Mouse (Mus musculus) MEL (cell line): ENCODE measurements around the gene Nupr1l. TPM values are rescaled to one million over a fixed set of nuclear protein-coding genes. Genes with fewer than 3 reads are reported as not detected.

Experiments used
- DNase-seq: peaks from one replicate; pipeline ENCODE4 v3.0.0; 2011; ENCODE audit warnings: low read depth, low spot score
- H3K27ac ChIP-seq: 2 replicates; pipeline ENCODE4 v1.5.1; 2012; ENCODE audit warnings: low read depth, mild to moderate bottlenecking, control low read depth, low read length, moderate library complexity; ENCODE audit not compliant: control insufficient read depth
- H3K27me3 ChIP-seq, 2 experiments: fragments of 150-350 bp in 1 of 2; sonication (generic) in 1 of 2; 2 replicates each; pipeline ENCODE4 v1.6.1; 2012; ENCODE audit warnings: low read length in 2 of 2, mild to moderate bottlenecking in 2 of 2, improper control_type of control experiment in 1 of 2, moderate library complexity in 1 of 2; ENCODE audit not compliant: insufficient read depth in 2 of 2, control insufficient read depth in 1 of 2
- H3K36me3 ChIP-seq, 2 experiments: 2 replicates each; pipeline ENCODE4 v1.6.1; 2012 to 2014; ENCODE audit warnings: low read length in 2 of 2, improper control_type of control experiment in 1 of 2, inconsistent platforms in 1 of 2, mild to moderate bottlenecking in 1 of 2; ENCODE audit not compliant: insufficient read depth in 2 of 2, control insufficient read depth in 1 of 2
- H3K4me1 ChIP-seq, 2 experiments: fragments of 150-350 bp in 1 of 2; sonication (generic) in 1 of 2; 2 replicates each; pipeline ENCODE4 v1.6.1; 2012; ENCODE audit warnings: low read length in 2 of 2, improper control_type of control experiment in 1 of 2, mild to moderate bottlenecking in 1 of 2; ENCODE audit not compliant: insufficient read depth in 2 of 2, control insufficient read depth in 1 of 2
- H3K4me3 ChIP-seq, 2 experiments: fragments of 150-350 bp in 1 of 2; sonication (generic) in 1 of 2; 2 replicates each; pipeline ENCODE4 v1.5.1; 2012; ENCODE audit warnings: low read depth in 2 of 2, low read length in 2 of 2, mild to moderate bottlenecking in 2 of 2, moderate library complexity in 2 of 2, control low read depth in 1 of 2, improper control_type of control experiment in 1 of 2; ENCODE audit not compliant: control insufficient read depth in 1 of 2, insufficient read depth in 1 of 2
- H3K79me2 ChIP-seq: 2 replicates; pipeline ENCODE4 v1.6.1; 2012; ENCODE audit warnings: mild to moderate bottlenecking, low read length, moderate library complexity; ENCODE audit not compliant: control insufficient read depth, poor library complexity, insufficient read depth
- H3K9ac ChIP-seq: 2 replicates; pipeline ENCODE4 v1.6.1; 2012; ENCODE audit warnings: low read depth, mild to moderate bottlenecking, control low read depth, low read length, moderate library complexity; ENCODE audit not compliant: control insufficient read depth, poor library complexity, severe bottlenecking
- H3K9me3 ChIP-seq: fragments of 150-350 bp; sonication (generic); replicated peaks from 2 replicates; pipeline ENCODE4 v1.6.1; 2012; ENCODE audit warnings: mild to moderate bottlenecking, low read length, improper control_type of control experiment, moderate library complexity; ENCODE audit not compliant: insufficient read depth
- BHLHE40 ChIP-seq: IDR thresholded peaks from 2 replicates; pipeline ENCODE4 v1.6.1; 2012; ENCODE audit warnings: low read depth, mild to moderate bottlenecking, inconsistent platforms, low read length, improper control_type of control experiment, borderline replicate concordance
- CHD1 ChIP-seq: IDR thresholded peaks from 2 replicates; pipeline ENCODE4 v1.6.1; 2012; ENCODE audit warnings: low read depth, mild to moderate bottlenecking, inconsistent platforms, low read length, improper control_type of control experiment
- CHD2 ChIP-seq: IDR thresholded peaks from 2 replicates; pipeline ENCODE4 v1.6.1; 2011; ENCODE audit warnings: low read length, improper control_type of control experiment
- ELF1 ChIP-seq: IDR thresholded peaks from 2 replicates; pipeline ENCODE4 v1.6.1; 2014; ENCODE audit warnings: low read depth, mild to moderate bottlenecking, inconsistent platforms, low read length, improper control_type of control experiment, moderate library complexity
- EP300 ChIP-seq, 2 experiments: IDR thresholded peaks; 2 replicates each; pipeline ENCODE4 v1.6.1; 2011; ENCODE audit warnings: improper control_type of control experiment in 2 of 2, low read length in 2 of 2, low read depth in 1 of 2, mild to moderate bottlenecking in 1 of 2
- ETS1 ChIP-seq: IDR thresholded peaks from 2 replicates; pipeline ENCODE4 v1.6.1; 2012; ENCODE audit warnings: low read depth, mild to moderate bottlenecking, inconsistent platforms, low read length, improper control_type of control experiment, moderate library complexity
- GABPA ChIP-seq: IDR thresholded peaks from 2 replicates; pipeline ENCODE4 v1.6.1; 2012; ENCODE audit warnings: low read depth, mild to moderate bottlenecking, inconsistent platforms, low read length, improper control_type of control experiment, moderate library complexity
- HCFC1 ChIP-seq: IDR thresholded peaks from 2 replicates; pipeline ENCODE4 v1.6.1; 2012; ENCODE audit warnings: low read depth, mild to moderate bottlenecking, inconsistent platforms, low read length, improper control_type of control experiment, moderate library complexity
- JUND ChIP-seq: IDR thresholded peaks from 2 replicates; pipeline ENCODE4 v1.6.1; 2011; ENCODE audit warnings: low read depth, mild to moderate bottlenecking, improper control_type of control experiment, low read length
- KAT2A ChIP-seq: conservative IDR thresholded peaks from 2 replicates; pipeline ENCODE4 v1.6.1; 2012; ENCODE audit warnings: low read depth, low read length, improper control_type of control experiment, inconsistent platforms
- MAFK ChIP-seq: IDR thresholded peaks from 2 replicates; pipeline ENCODE4 v1.6.1; 2011; ENCODE audit warnings: low read depth, mild to moderate bottlenecking, low read length, improper control_type of control experiment, borderline replicate concordance
- MAX ChIP-seq: IDR thresholded peaks from 2 replicates; pipeline ENCODE4 v1.6.1; 2011; ENCODE audit warnings: low read length, improper control_type of control experiment
- MEF2A ChIP-seq: IDR thresholded peaks from 2 replicates; pipeline ENCODE4 v1.6.1; 2014; ENCODE audit warnings: low read depth, mild to moderate bottlenecking, inconsistent platforms, low read length, improper control_type of control experiment; ENCODE audit not compliant: poor library complexity, insufficient replicate concordance, severe bottlenecking; ENCODE audit errors: extremely low read depth
- MXI1 ChIP-seq: IDR thresholded peaks from 2 replicates; pipeline ENCODE4 v1.6.1; 2011; ENCODE audit warnings: mild to moderate bottlenecking, low read depth, low read length, improper control_type of control experiment
- NELFE ChIP-seq: IDR thresholded peaks from 2 replicates; pipeline ENCODE4 v1.6.1; 2011; ENCODE audit warnings: low read depth, low read length, improper control_type of control experiment
- POLR2A ChIP-seq, 2 experiments: IDR thresholded peaks; 2 replicates each; pipeline ENCODE4 v1.6.1; 2011 to 2012; ENCODE audit warnings: low read length in 2 of 2, mild to moderate bottlenecking in 2 of 2, control low read depth in 1 of 2, improper control_type of control experiment in 1 of 2, low read depth in 1 of 2, moderate library complexity in 1 of 2; ENCODE audit not compliant: control insufficient read depth in 1 of 2, insufficient read depth in 1 of 2, poor library complexity in 1 of 2
- POLR2AphosphoS2 ChIP-seq: IDR thresholded peaks from 2 replicates; pipeline ENCODE4 v1.6.1; 2011; ENCODE audit warnings: low read length, improper control_type of control experiment
- POLR2AphosphoS5 ChIP-seq: IDR thresholded peaks from 2 replicates; pipeline ENCODE4 v1.6.1; 2012; ENCODE audit warnings: low read depth, borderline replicate concordance, mild to moderate bottlenecking, inconsistent platforms, low read length, moderate library complexity, mixed read lengths
- RAD21 ChIP-seq: IDR thresholded peaks from 2 replicates; pipeline ENCODE4 v1.6.1; 2011; ENCODE audit warnings: mild to moderate bottlenecking, low read depth, low read length, improper control_type of control experiment
- SMC3 ChIP-seq: IDR thresholded peaks from 2 replicates; pipeline ENCODE4 v1.6.1; 2011; ENCODE audit warnings: low read depth, low read length, improper control_type of control experiment
- TAL1 ChIP-seq: IDR thresholded peaks from 2 replicates; pipeline ENCODE4 v1.6.1; 2012; ENCODE audit warnings: mild to moderate bottlenecking, inconsistent platforms, low read length, moderate library complexity, mixed read lengths
- TBP ChIP-seq: IDR thresholded peaks from 2 replicates; pipeline ENCODE4 v1.8.0; 2011; ENCODE audit warnings: low read depth, low read length, improper control_type of control experiment
- UBTF ChIP-seq: IDR thresholded peaks from 2 replicates; pipeline ENCODE4 v1.6.1; 2012; ENCODE audit warnings: low read depth, mild to moderate bottlenecking, inconsistent platforms, low read length, improper control_type of control experiment, moderate library complexity, borderline replicate concordance; ENCODE audit not compliant: insufficient read depth
- ZC3H11A ChIP-seq: IDR thresholded peaks from 2 replicates; pipeline ENCODE4 v1.6.1; 2012; ENCODE audit warnings: low read depth, mild to moderate bottlenecking, inconsistent platforms, low read length, improper control_type of control experiment
- ZMIZ1 ChIP-seq: IDR thresholded peaks from 2 replicates; pipeline ENCODE4 v1.6.1; 2012; ENCODE audit warnings: low read depth, mild to moderate bottlenecking, inconsistent platforms, low read length, improper control_type of control experiment, moderate library complexity
- ZNF384 ChIP-seq: IDR thresholded peaks from 2 replicates; pipeline ENCODE4 v1.6.1; 2012; ENCODE audit warnings: low read depth, mild to moderate bottlenecking, inconsistent platforms, low read length, improper control_type of control experiment
- polyA plus RNA-seq, 2 experiments: library from polyadenylated mRNA; stranded (reverse) in 1 of 2; unstranded in 1 of 2; fragments of >175 nt in 1 of 2; fragments of >200 nt in 1 of 2; gene quantifications; 2 replicates each; pipeline versions ENCODE4 v1.2.1 to v1.2.4; 2012; ENCODE audit warnings: low replicate concordance in 2 of 2, low read depth in 1 of 2; ENCODE audit not compliant: insufficient read length in 2 of 2, insufficient read depth in 1 of 2, missing spikeins in 1 of 2
- total RNA-seq: library from RNA; depleted of rRNA; stranded (reverse); fragments of 300-350 nt; gene quantifications from 2 replicates; pipeline ENCODE4 v1.2.3, GENCODE M21; 2012

The Nupr1l gene
- total and polyA plus RNA-seq, 3 experiments: 0.88 to 1.2 TPM; not detected in 1

- Histone ChIP-seq H3K27me3 (no peaks in the 10 kb centered on the region), H3K9ac (no peak overlapping the region), H3K79me2 (no peaks in the 10 kb centered on the region), H3K4me3 (no peak overlapping the region), H3K4me1 (no peaks in the 10 kb centered on the region), H3K36me3 (no peaks in the 10 kb centered on the region), H3K27ac (no peak overlapping the region), H3K9me3 (no peaks in the 10 kb centered on the region)
- TF ChIP-seq TAL1 (no peak), SMC3 (no peak), POLR2AphosphoS5 (no peak), JUND (no peak), TBP (no peak), ZMIZ1 (no peak), MAX (no peak), NELFE (no peak), CHD1 (no peak), GABPA (no peak), KAT2A (no peak), EP300 (IDR thresholded peaks at IDR 0.05; ENCODE audit: low read depth in 1 of 2, low read length in 2 of 2) (no peak), POLR2AphosphoS2 (no peak), UBTF (no peak), ELF1 (no peak)
- DNase-seq: no peak
These were observed 37.1 kb upstream of the Nupr1l start for GRCm38 (mm10) chr5:129871238-129871637.

- Histone ChIP-seq H3K27me3 (no peaks in the 10 kb centered on the region), H3K4me3 (no peak overlapping the region), H3K79me2 (no peaks in the 10 kb centered on the region), H3K9ac (no peak overlapping the region), H3K4me1 (no peaks in the 10 kb centered on the region), H3K36me3 (no peaks in the 10 kb centered on the region), H3K27ac (no peak overlapping the region), H3K9me3 (no peaks in the 10 kb centered on the region)
- TF ChIP-seq MXI1 (no peak), ETS1 (no peak), NELFE (no peak), SMC3 (no peak), ZC3H11A (no peak), CHD1 (no peak), BHLHE40 (no peak), MAX (no peak), HCFC1 (no peak), POLR2A (IDR thresholded peaks at IDR 0.05; ENCODE audit: control insufficient read depth in 1 of 2, insufficient read depth in 1 of 2, low read depth in 1 of 2, low read length in 2 of 2, poor library complexity in 1 of 2) (no peak), MAFK (no peak), ZNF384 (no peak), ELF1 (no peak), POLR2AphosphoS2 (no peak), MEF2A (no peak), JUND (no peak), CHD2 (no peak), RAD21 (no peak)
- no peak for DNase-seq
These were observed 34.4 kb upstream of the Nupr1l start for GRCm38 (mm10) chr5:129873942-129874341.
